Mouse (Mus musculus) inflammation-experienced regulatory T-cells, adult 6 months (primary cell): ENCODE results near the gene Olfr933. TPM values are rescaled to one million over a fixed set of nuclear protein-coding genes. Genes with fewer than 3 reads are reported as not detected.

ENCODE experiments used
- ATAC-seq: one replicate; pipeline ENCODE4 v1.8.0; 2017
- polyA plus RNA-seq, 3 experiments: library from polyadenylated mRNA; unstranded; fragments of 100-300 nt; shearing (Covaris generic); gene quantifications; one replicate each; pipeline ENCODE4 v1.2.1; 2017

Olfr933 gene
- not detected for polyA plus RNA-seq

- ATAC-seq = no peak
Measured at GRCm38 (mm10) chr9:38972013-38972412, at the start of gene Olfr933. Olfr933 (plus strand) TSS chr9:38972313.

- ATAC-seq = no peak
Measured at GRCm38 (mm10) chr9:38929509-38929908, 42.6 kb upstream of the Olfr933 start, which contains the start of gene Olfr930. Olfr930 (plus strand) TSS chr9:38929809.

GRCm38 (mm10) chr9:38953401-38954123, 18.6 kb upstream of the Olfr933 start:
- ATAC-seq = no peak

DNA sequence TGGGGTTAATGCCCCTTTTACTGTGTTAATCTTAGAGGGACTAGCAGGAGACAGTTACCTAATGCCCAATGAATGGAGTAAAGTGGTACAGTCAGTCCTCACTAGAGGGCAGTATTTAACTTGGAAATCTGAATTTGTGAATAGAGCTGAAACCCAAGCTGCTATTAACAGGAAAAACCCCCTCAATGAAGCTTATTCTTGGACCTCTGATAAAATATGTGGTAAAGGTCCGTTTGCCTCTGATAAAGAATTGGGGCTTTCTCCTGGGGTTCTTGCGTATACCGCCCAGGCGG, 18.0 kb upstream of the Olfr933 start:
- no peak for ATAC-seq

DNA sequence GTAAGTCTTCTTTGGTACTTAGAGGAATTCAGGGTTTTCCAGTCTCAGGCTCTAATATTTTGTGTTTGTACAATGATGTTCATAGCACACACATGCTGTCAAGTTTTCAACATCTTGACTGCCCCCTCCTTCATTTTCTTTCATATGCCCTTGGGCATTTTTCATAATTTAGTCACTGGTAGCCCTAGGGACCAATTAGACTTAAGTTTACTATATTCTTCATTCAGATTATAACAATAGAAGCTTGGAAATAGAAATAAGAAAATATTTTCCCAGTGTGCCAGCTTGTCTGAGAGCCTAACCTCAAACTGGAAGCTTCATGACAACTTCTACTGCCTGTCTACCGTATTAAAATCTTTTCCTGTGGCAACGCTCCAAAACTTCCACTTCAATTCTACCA, 16.1 kb downstream of the Olfr933 start, which contains the start of gene Olfr934:
TSS of gene Olfr934 (minus strand) at position 101 of the 400 bp plus-strand sequence.
- ATAC-seq = no peak

GRCm38 (mm10) chr9:38999583-38999982, 27.5 kb downstream of the Olfr933 start, which contains the start of gene Olfr935:
Olfr935 (minus strand) TSS chr9:38999683.
- no peak for ATAC-seq

- no peak for ATAC-seq
Measured at GRCm38 (mm10) chr9:39023277-39023676, 51.2 kb downstream of the Olfr933 start, which contains the start of gene Olfr146. Olfr146 (minus strand) TSS chr9:39023377.

Other genes starting within 250 kb of the Olfr933 start
- gene Olfr920, start 220.0 kb upstream of the Olfr933 start, polyA plus RNA-seq = under 1 TPM in 2 of 3 experiments, not detected in 1; 0.39 to 0.44 TPM
- gene Olfr921, start 199.2 kb upstream of the Olfr933 start, polyA plus RNA-seq = not detected
- gene Olfr922, start 157.7 kb upstream of the Olfr933 start, polyA plus RNA-seq = not detected
- under 1 TPM in 1 of 3 experiments, not detected in 2; 0.19 TPM for gene Olfr923, start 145.8 kb upstream of the Olfr933 start, polyA plus RNA-seq
- not detected for gene Olfr924, start 127.9 kb upstream of the Olfr933 start, polyA plus RNA-seq
- not detected for gene Olfr26, start 117.3 kb upstream of the Olfr933 start, polyA plus RNA-seq
- gene Olfr926, start 95.2 kb upstream of the Olfr933 start, polyA plus RNA-seq = not detected
- not detected for gene Olfr930, start 42.5 kb upstream of the Olfr933 start, polyA plus RNA-seq
- not detected for gene Olfr934, start 16.0 kb downstream of the Olfr933 start, polyA plus RNA-seq
- gene Olfr935, start 27.4 kb downstream of the Olfr933 start, polyA plus RNA-seq = not detected
- not detected for gene Olfr146, start 51.1 kb downstream of the Olfr933 start, polyA plus RNA-seq
- not detected for gene Olfr937, start 92.6 kb downstream of the Olfr933 start, polyA plus RNA-seq
- gene Olfr938, start 106.6 kb downstream of the Olfr933 start, polyA plus RNA-seq = not detected
- not detected for gene Olfr27, start 155.8 kb downstream of the Olfr933 start, polyA plus RNA-seq
- gene Olfr943, start 194.0 kb downstream of the Olfr933 start, polyA plus RNA-seq = under 1 TPM in 1 of 3 experiments, not detected in 2; 0.19 TPM
- gene Olfr944, start 229.6 kb downstream of the Olfr933 start, polyA plus RNA-seq = not detected